Mouse (Mus musculus): ENCODE data around the gene Uxt. TPM values are rescaled to one million over a fixed set of nuclear protein-coding genes. Genes with fewer than 3 reads are reported as not detected.

The Uxt gene
- polyA plus RNA-seq, 1 experiment, result 13.9 TPM

- Histone ChIP-seq H3K4me1 (ENCODE audit: control insufficient read depth, insufficient read depth, low read length) (no peaks in the 10 kb centered on the region; the same call in 1 of the 2 replicates), H3K4me3 (replicated peaks; ENCODE audit: extremely low read depth, low read depth, low read length) (no peak overlapping the region)
- 54% methylated on average over 5 of the region's 5 CpGs for WGBS
- no peak for DNase-seq
- no peak for TF ChIP-seq CTCF (IDR thresholded peaks at IDR 0.05; ENCODE audit: insufficient read depth, low read length)
- TF ChIP-seq POLR2A (IDR thresholded peaks at IDR 0.05; ENCODE audit: borderline replicate concordance, extremely low read depth, low read depth, low read length), result no peak
These were observed 40.5 kb downstream of the Uxt start for GRCm38 (mm10) chrX:20921366-20921765.

GRCm38 (mm10) chrX:20920844-20921364 lies 40.9 kb downstream of the Uxt start, which contains the start of gene Syn1:
Gene Syn1 (minus strand): TSS chrX:20921004.
- WGBS, result 33% methylated on average over 44 of the region's 44 CpGs
- Histone ChIP-seq H3K4me1 (ENCODE audit: control insufficient read depth, insufficient read depth, low read length) (no peaks in the 10 kb centered on the region; the same call in 1 of the 2 replicates), H3K4me3 (replicated peaks; ENCODE audit: extremely low read depth, low read depth, low read length) (peak within 1 kb of the TSS; percentile 28)
- no peak for TF ChIP-seq POLR2A (IDR thresholded peaks at IDR 0.05; ENCODE audit: borderline replicate concordance, extremely low read depth, low read depth, low read length)
- TF ChIP-seq CTCF (IDR thresholded peaks at IDR 0.05; ENCODE audit: insufficient read depth, low read length), result no peak
- DNase-seq, result peak; percentile 51

GRCm38 (mm10) chrX:20920249-20920843 lies 41.5 kb downstream of the Uxt start:
- WGBS, result 26% methylated on average over 49 of the region's 49 CpGs
- no peak for TF ChIP-seq POLR2A (IDR thresholded peaks at IDR 0.05; ENCODE audit: borderline replicate concordance, extremely low read depth, low read depth, low read length)
- TF ChIP-seq CTCF (IDR thresholded peaks at IDR 0.05; ENCODE audit: insufficient read depth, low read length), result no peak
- DNase-seq, result peak; percentile 4
- Histone ChIP-seq H3K4me1 (ENCODE audit: control insufficient read depth, insufficient read depth, low read length) (no peaks in the 10 kb centered on the region; the same call in 1 of the 2 replicates), H3K4me3 (replicated peaks; ENCODE audit: extremely low read depth, low read depth, low read length) (peak overlapping the region; percentile 28)

- no peak for DNase-seq
- no peak overlapping the region for H3K4me3 ChIP-seq (replicated peaks; ENCODE audit: extremely low read depth, low read depth, low read length)
- no peaks in the 10 kb centered on the region for H3K4me1 ChIP-seq (ENCODE audit: control insufficient read depth, insufficient read depth, low read length)
- TF ChIP-seq CTCF (IDR thresholded peaks at IDR 0.05; ENCODE audit: insufficient read depth, low read length) (no peak), POLR2A (IDR thresholded peaks at IDR 0.05; ENCODE audit: borderline replicate concordance, extremely low read depth, low read depth, low read length) (no peak)
These were observed 46.7 kb downstream of the Uxt start for GRCm38 (mm10) chrX:20915075-20915474.

- no peak for DNase-seq
- no peaks in the 10 kb centered on the region for H3K4me1 ChIP-seq (ENCODE audit: control insufficient read depth, insufficient read depth, low read length)
- no peak overlapping the region for H3K4me3 ChIP-seq (replicated peaks; ENCODE audit: extremely low read depth, low read depth, low read length)
- 70% methylated on average over 6 of the region's 6 CpGs for WGBS
- TF ChIP-seq CTCF (IDR thresholded peaks at IDR 0.05; ENCODE audit: insufficient read depth, low read length) (no peak), POLR2A (IDR thresholded peaks at IDR 0.05; ENCODE audit: borderline replicate concordance, extremely low read depth, low read depth, low read length) (no peak)
These were observed 48.1 kb downstream of the Uxt start for GRCm38 (mm10) chrX:20913726-20914125.

- Histone ChIP-seq H3K4me1 (ENCODE audit: control insufficient read depth, insufficient read depth, low read length) (no peaks in the 10 kb centered on the region), H3K4me3 (replicated peaks; ENCODE audit: extremely low read depth, low read depth, low read length) (no peak overlapping the region)
- 38% methylated on average over 3 of the region's 3 CpGs for WGBS
- no peak for DNase-seq
- TF ChIP-seq CTCF (IDR thresholded peaks at IDR 0.05; ENCODE audit: insufficient read depth, low read length) (no peak), POLR2A (IDR thresholded peaks at IDR 0.05; ENCODE audit: borderline replicate concordance, extremely low read depth, low read depth, low read length) (no peak)
These were observed 51.7 kb downstream of the Uxt start for GRCm38 (mm10) chrX:20910074-20910473.

Other genes with a start within 250 kb of the Uxt start
- gene Araf, start 164.2 kb downstream of the Uxt start, polyA plus RNA-seq (2012; rRNA removed), result 149 and 167 TPM in 2 replicates
- 14.6 and 15.3 TPM in 2 replicates for gene Timp1, start 91.9 kb downstream of the Uxt start, polyA plus RNA-seq (2012; rRNA removed)
- gene Syn1, start 41.0 kb downstream of the Uxt start, polyA plus RNA-seq (2012; rRNA removed), result 1.1 and 1.2 TPM in 2 replicates
- gene Cfp, start 30.5 kb downstream of the Uxt start, polyA plus RNA-seq (2012; rRNA removed), result 27.1 and 33.1 TPM in 2 replicates
- 11.5 and 13.5 TPM in 2 replicates for gene Elk1, start 11.4 kb downstream of the Uxt start, polyA plus RNA-seq (2012; rRNA removed)
- 0.86 and 1.3 TPM in 2 replicates for gene Zfp182, start 100.3 kb upstream of the Uxt start, polyA plus RNA-seq (2012; rRNA removed)
- gene Spaca5, start 106.4 kb upstream of the Uxt start, polyA plus RNA-seq (2012; rRNA removed), result not detected in 2 replicates
- 0.14 and 0.24 TPM in 2 replicates for gene Zfp300, start 127.5 kb upstream of the Uxt start, polyA plus RNA-seq (2012; rRNA removed)
- not detected in 2 replicates for gene Ssxa1, start 153.8 kb upstream of the Uxt start, polyA plus RNA-seq (2012; rRNA removed)
- gene Gm21876, start 213.6 kb upstream of the Uxt start, polyA plus RNA-seq (2012; rRNA removed), result not detected in 2 replicates

Data from lung, adult 2 months (tissue).